Mouse (Mus musculus) MEL (cell line): ENCODE results near the gene Polr3gl. TPM values are rescaled to one million over a fixed set of nuclear protein-coding genes. Genes with fewer than 3 reads are reported as not detected.

Experiments used
- DNase-seq: peaks from one replicate; pipeline ENCODE4 v3.0.0; 2011; ENCODE audit warnings: low read depth, low spot score
- H3K27ac ChIP-seq: 2 replicates; pipeline ENCODE4 v1.5.1; 2012; ENCODE audit warnings: low read depth, mild to moderate bottlenecking, control low read depth, low read length, moderate library complexity; ENCODE audit not compliant: control insufficient read depth
- H3K27me3 ChIP-seq, 2 experiments: fragments of 150-350 bp in 1 of 2; sonication (generic) in 1 of 2; 2 replicates each; pipeline ENCODE4 v1.6.1; 2012; ENCODE audit warnings: low read length in 2 of 2, mild to moderate bottlenecking in 2 of 2, improper control_type of control experiment in 1 of 2, moderate library complexity in 1 of 2; ENCODE audit not compliant: insufficient read depth in 2 of 2, control insufficient read depth in 1 of 2
- H3K36me3 ChIP-seq, 2 experiments: 2 replicates each; pipeline ENCODE4 v1.6.1; 2012 to 2014; ENCODE audit warnings: low read length in 2 of 2, improper control_type of control experiment in 1 of 2, inconsistent platforms in 1 of 2, mild to moderate bottlenecking in 1 of 2; ENCODE audit not compliant: insufficient read depth in 2 of 2, control insufficient read depth in 1 of 2
- H3K4me1 ChIP-seq, 2 experiments: fragments of 150-350 bp in 1 of 2; sonication (generic) in 1 of 2; 2 replicates each; pipeline ENCODE4 v1.6.1; 2012; ENCODE audit warnings: low read length in 2 of 2, improper control_type of control experiment in 1 of 2, mild to moderate bottlenecking in 1 of 2; ENCODE audit not compliant: insufficient read depth in 2 of 2, control insufficient read depth in 1 of 2
- H3K4me3 ChIP-seq, 2 experiments: fragments of 150-350 bp in 1 of 2; sonication (generic) in 1 of 2; 2 replicates each; pipeline ENCODE4 v1.5.1; 2012; ENCODE audit warnings: low read depth in 2 of 2, low read length in 2 of 2, mild to moderate bottlenecking in 2 of 2, moderate library complexity in 2 of 2, control low read depth in 1 of 2, improper control_type of control experiment in 1 of 2; ENCODE audit not compliant: control insufficient read depth in 1 of 2, insufficient read depth in 1 of 2
- H3K79me2 ChIP-seq: 2 replicates; pipeline ENCODE4 v1.6.1; 2012; ENCODE audit warnings: mild to moderate bottlenecking, low read length, moderate library complexity; ENCODE audit not compliant: control insufficient read depth, poor library complexity, insufficient read depth
- H3K9ac ChIP-seq: 2 replicates; pipeline ENCODE4 v1.6.1; 2012; ENCODE audit warnings: low read depth, mild to moderate bottlenecking, control low read depth, low read length, moderate library complexity; ENCODE audit not compliant: control insufficient read depth, poor library complexity, severe bottlenecking
- H3K9me3 ChIP-seq: fragments of 150-350 bp; sonication (generic); replicated peaks from 2 replicates; pipeline ENCODE4 v1.6.1; 2012; ENCODE audit warnings: mild to moderate bottlenecking, low read length, improper control_type of control experiment, moderate library complexity; ENCODE audit not compliant: insufficient read depth
- BHLHE40 ChIP-seq: IDR thresholded peaks from 2 replicates; pipeline ENCODE4 v1.6.1; 2012; ENCODE audit warnings: low read depth, mild to moderate bottlenecking, inconsistent platforms, low read length, improper control_type of control experiment, borderline replicate concordance
- CHD2 ChIP-seq: IDR thresholded peaks from 2 replicates; pipeline ENCODE4 v1.6.1; 2011; ENCODE audit warnings: low read length, improper control_type of control experiment
- CTCF ChIP-seq, 3 experiments: IDR thresholded peaks in 2 of 3; conservative IDR thresholded peaks in 1 of 3; 2 replicates each; pipeline ENCODE4 v1.5.1; 2011 to 2012; ENCODE audit warnings: low read length in 3 of 3, low read depth in 2 of 3, mild to moderate bottlenecking in 2 of 3, improper control_type of control experiment in 1 of 3, inconsistent platforms in 1 of 3, mixed read lengths in 1 of 3, moderate library complexity in 1 of 3; ENCODE audit not compliant: control insufficient read depth in 1 of 3, insufficient read depth in 1 of 3, poor library complexity in 1 of 3, severe bottlenecking in 1 of 3
- ELF1 ChIP-seq: IDR thresholded peaks from 2 replicates; pipeline ENCODE4 v1.6.1; 2014; ENCODE audit warnings: low read depth, mild to moderate bottlenecking, inconsistent platforms, low read length, improper control_type of control experiment, moderate library complexity
- ETS1 ChIP-seq: IDR thresholded peaks from 2 replicates; pipeline ENCODE4 v1.6.1; 2012; ENCODE audit warnings: low read depth, mild to moderate bottlenecking, inconsistent platforms, low read length, improper control_type of control experiment, moderate library complexity
- GABPA ChIP-seq: IDR thresholded peaks from 2 replicates; pipeline ENCODE4 v1.6.1; 2012; ENCODE audit warnings: low read depth, mild to moderate bottlenecking, inconsistent platforms, low read length, improper control_type of control experiment, moderate library complexity
- HCFC1 ChIP-seq: IDR thresholded peaks from 2 replicates; pipeline ENCODE4 v1.6.1; 2012; ENCODE audit warnings: low read depth, mild to moderate bottlenecking, inconsistent platforms, low read length, improper control_type of control experiment, moderate library complexity
- JUND ChIP-seq: IDR thresholded peaks from 2 replicates; pipeline ENCODE4 v1.6.1; 2011; ENCODE audit warnings: low read depth, mild to moderate bottlenecking, improper control_type of control experiment, low read length
- MEF2A ChIP-seq: IDR thresholded peaks from 2 replicates; pipeline ENCODE4 v1.6.1; 2014; ENCODE audit warnings: low read depth, mild to moderate bottlenecking, inconsistent platforms, low read length, improper control_type of control experiment; ENCODE audit not compliant: poor library complexity, insufficient replicate concordance, severe bottlenecking; ENCODE audit errors: extremely low read depth
- MXI1 ChIP-seq: IDR thresholded peaks from 2 replicates; pipeline ENCODE4 v1.6.1; 2011; ENCODE audit warnings: mild to moderate bottlenecking, low read depth, low read length, improper control_type of control experiment
- MYB ChIP-seq: IDR thresholded peaks from 2 replicates; pipeline ENCODE4 v1.6.1; 2011; ENCODE audit warnings: mild to moderate bottlenecking, low read depth, low read length, improper control_type of control experiment
- NELFE ChIP-seq: IDR thresholded peaks from 2 replicates; pipeline ENCODE4 v1.6.1; 2011; ENCODE audit warnings: low read depth, low read length, improper control_type of control experiment
- NRF1 ChIP-seq: IDR thresholded peaks from 2 replicates; pipeline ENCODE4 v1.6.1; 2014; ENCODE audit warnings: low read depth, mild to moderate bottlenecking, inconsistent platforms, low read length, improper control_type of control experiment, moderate library complexity; ENCODE audit not compliant: poor library complexity, insufficient read depth, severe bottlenecking
- POLR2AphosphoS2 ChIP-seq: IDR thresholded peaks from 2 replicates; pipeline ENCODE4 v1.6.1; 2011; ENCODE audit warnings: low read length, improper control_type of control experiment
- POLR2AphosphoS5 ChIP-seq: IDR thresholded peaks from 2 replicates; pipeline ENCODE4 v1.6.1; 2012; ENCODE audit warnings: low read depth, borderline replicate concordance, mild to moderate bottlenecking, inconsistent platforms, low read length, moderate library complexity, mixed read lengths
- RAD21 ChIP-seq: IDR thresholded peaks from 2 replicates; pipeline ENCODE4 v1.6.1; 2011; ENCODE audit warnings: mild to moderate bottlenecking, low read depth, low read length, improper control_type of control experiment
- RCOR1 ChIP-seq: IDR thresholded peaks from 2 replicates; pipeline ENCODE4 v1.6.1; 2012; ENCODE audit warnings: low read depth, mild to moderate bottlenecking, inconsistent platforms, low read length, improper control_type of control experiment
- SIN3A ChIP-seq: IDR thresholded peaks from 2 replicates; pipeline ENCODE4 v1.6.1; 2012; ENCODE audit warnings: low read length, improper control_type of control experiment, inconsistent platforms
- SMC3 ChIP-seq: IDR thresholded peaks from 2 replicates; pipeline ENCODE4 v1.6.1; 2011; ENCODE audit warnings: low read depth, low read length, improper control_type of control experiment
- TAL1 ChIP-seq: IDR thresholded peaks from 2 replicates; pipeline ENCODE4 v1.6.1; 2012; ENCODE audit warnings: mild to moderate bottlenecking, inconsistent platforms, low read length, moderate library complexity, mixed read lengths
- TCF12 ChIP-seq: IDR thresholded peaks from 2 replicates; pipeline ENCODE4 v1.6.1; 2014; ENCODE audit warnings: low read depth, mild to moderate bottlenecking, inconsistent platforms, low read length, improper control_type of control experiment, moderate library complexity
- UBTF ChIP-seq: IDR thresholded peaks from 2 replicates; pipeline ENCODE4 v1.6.1; 2012; ENCODE audit warnings: low read depth, mild to moderate bottlenecking, inconsistent platforms, low read length, improper control_type of control experiment, moderate library complexity, borderline replicate concordance; ENCODE audit not compliant: insufficient read depth
- ZKSCAN1 ChIP-seq: IDR thresholded peaks from 2 replicates; pipeline ENCODE4 v1.6.1; 2012; ENCODE audit warnings: low read depth, mild to moderate bottlenecking, inconsistent platforms, low read length, improper control_type of control experiment, moderate library complexity
- polyA plus RNA-seq, 2 experiments: library from polyadenylated mRNA; stranded (reverse) in 1 of 2; unstranded in 1 of 2; fragments of >175 nt in 1 of 2; fragments of >200 nt in 1 of 2; gene quantifications; 2 replicates each; pipeline versions ENCODE4 v1.2.1 to v1.2.4; 2012; ENCODE audit warnings: low replicate concordance in 2 of 2, low read depth in 1 of 2; ENCODE audit not compliant: insufficient read length in 2 of 2, insufficient read depth in 1 of 2, missing spikeins in 1 of 2
- total RNA-seq: library from RNA; depleted of rRNA; stranded (reverse); fragments of 300-350 nt; gene quantifications from 2 replicates; pipeline ENCODE4 v1.2.3, GENCODE M21; 2012

Gene Polr3gl
- total and polyA plus RNA-seq, 3 experiments: 31.1 to 39.8 TPM; not detected in 1

- H3K4me1 ChIP-seq: peaks cover 21 to 35% of the 10 kb centered on the region in 2 experiments
- H3K9me3 ChIP-seq: no peaks in the 10 kb centered on the region
- no peak overlapping the region for H3K27ac ChIP-seq
- no peak for TF ChIP-seq TAL1
- no peak for TF ChIP-seq ELF1
- no peak for TF ChIP-seq ZKSCAN1
- TF ChIP-seq RAD21: no peak
- no peak for TF ChIP-seq CTCF (IDR thresholded peaks at IDR 0.05 in 2 of 3, conservative IDR thresholded peaks at IDR 0.05 in 1 of 3; ENCODE audit: control insufficient read depth in 1 of 3, insufficient read depth in 1 of 3, low read depth in 2 of 3, low read length in 3 of 3, poor library complexity in 1 of 3, severe bottlenecking in 1 of 3)
- no peak for DNase-seq
- H3K79me2 ChIP-seq: no peaks in the 10 kb centered on the region; the same call in 1 of the 2 replicates
- H3K4me3 ChIP-seq: no peak overlapping the region
- H3K27me3 ChIP-seq: no peaks in the 10 kb centered on the region
- H3K36me3 ChIP-seq: peaks cover 0 to 24% of the 10 kb centered on the region in 2 experiments; a peak in 2 of 4 replicates
- no peak overlapping the region for H3K9ac ChIP-seq
Measured at GRCm38 (mm10) chr3:96568605-96569004, 25.4 kb downstream of the Polr3gl start.

- Histone ChIP-seq H3K9ac (no peak overlapping the region), H3K27ac (no peak overlapping the region), H3K4me3 (no peak overlapping the region), H3K9me3 (no peaks in the 10 kb centered on the region), H3K36me3 (peaks cover 0 to 24% of the 10 kb centered on the region in 2 experiments; a peak in 2 of 4 replicates), H3K27me3 (no peaks in the 10 kb centered on the region), H3K79me2 (peaks cover 2% of the 10 kb centered on the region; the same call in 1 of the 2 replicates), H3K4me1 (peaks cover 20 to 34% of the 10 kb centered on the region in 2 experiments)
- DNase-seq: no peak
- TF ChIP-seq MEF2A (no peak), RCOR1 (no peak), UBTF (no peak), MYB (no peak), POLR2AphosphoS2 (no peak), NRF1 (no peak)
Measured at GRCm38 (mm10) chr3:96566661-96567450, 27.1 kb downstream of the Polr3gl start.

- peak overlapping the region in 1 of 2 experiments; percentile 59; a peak in 3 of 4 replicates for H3K4me3 ChIP-seq
- no peaks in the 10 kb centered on the region for H3K27me3 ChIP-seq
- TF ChIP-seq BHLHE40: no peak
- no peak for TF ChIP-seq POLR2AphosphoS5
- no peak for TF ChIP-seq MEF2A
- no peak for TF ChIP-seq HCFC1
- TF ChIP-seq CTCF (IDR thresholded peaks at IDR 0.05 in 2 of 3, conservative IDR thresholded peaks at IDR 0.05 in 1 of 3; ENCODE audit: control insufficient read depth in 1 of 3, insufficient read depth in 1 of 3, low read depth in 2 of 3, low read length in 3 of 3, poor library complexity in 1 of 3, severe bottlenecking in 1 of 3): no peak
- no peak for TF ChIP-seq RAD21
- no peak for TF ChIP-seq POLR2AphosphoS2
- no peak for TF ChIP-seq JUND
- no peak for TF ChIP-seq ETS1
- no peak for TF ChIP-seq GABPA
- TF ChIP-seq MYB: no peak
- TF ChIP-seq TCF12: no peak
- TF ChIP-seq SMC3: no peak
- TF ChIP-seq MXI1: no peak
- TF ChIP-seq CHD2: no peak
- no peak for TF ChIP-seq NRF1
- TF ChIP-seq SIN3A: no peak
- TF ChIP-seq NELFE: no peak
- TF ChIP-seq RCOR1: no peak
- H3K9ac ChIP-seq: peak overlapping the region; percentile 65
- H3K4me1 ChIP-seq: peaks cover 14 to 38% of the 10 kb centered on the region in 2 experiments
- H3K79me2 ChIP-seq: peaks cover 17% of the 10 kb centered on the region
- peak overlapping the region; percentile 89 for H3K27ac ChIP-seq
- H3K9me3 ChIP-seq: no peaks in the 10 kb centered on the region
- H3K36me3 ChIP-seq: peaks cover 6 to 33% of the 10 kb centered on the region in 2 experiments; a peak in 3 of 4 replicates
- DNase-seq: no peak
Measured at GRCm38 (mm10) chr3:96565105-96565504, 28.9 kb downstream of the Polr3gl start.
